Mouse (Mus musculus) fat pad, adult 2 months (tissue): ENCODE data around the gene Ep400.
A peak's percentile ranks its signal among the peaks of the same experiment; 100 is the strongest.

Source experiments
- DNase-seq: peaks from one replicate; pipeline ENCODE4 v3.0.0-alpha.2; 2011; ENCODE audit warnings: low read depth, low spot score; ENCODE audit errors: extremely low read depth

Gene Ep400

GRCm38 (mm10) chr5:110682041-110682440 lies 88.5 kb downstream of the Ep400 start:
- no peak for DNase-seq

- no peak for DNase-seq
Observed at GRCm38 (mm10) chr5:110665486-110666121, 104.9 kb downstream of the Ep400 start.

DNA sequence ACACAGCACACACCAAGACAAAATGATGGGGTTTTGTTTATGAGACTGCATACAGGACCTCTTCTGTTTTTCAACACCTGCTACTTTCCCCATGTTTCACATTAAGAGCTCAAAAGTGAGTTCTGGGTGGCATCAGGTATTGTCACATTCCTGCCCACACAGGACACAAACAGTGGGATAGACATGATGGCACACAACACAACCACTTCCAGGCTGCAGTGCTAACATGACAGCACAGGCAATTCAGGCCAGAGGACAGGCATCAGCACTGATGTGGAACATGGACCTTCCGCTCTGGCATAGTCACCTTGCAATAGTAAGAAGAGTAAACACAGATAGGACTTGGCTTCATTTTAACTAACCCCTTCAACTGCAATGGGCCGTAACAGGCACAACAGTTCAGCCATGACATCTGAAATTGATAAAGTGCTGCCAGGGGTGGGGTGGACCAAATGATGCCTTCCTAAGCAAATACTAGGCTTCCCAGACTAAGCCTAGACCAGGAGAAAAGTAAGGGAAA lies 105.7 kb downstream of the Ep400 start:
- DNase-seq: no peak

DNA sequence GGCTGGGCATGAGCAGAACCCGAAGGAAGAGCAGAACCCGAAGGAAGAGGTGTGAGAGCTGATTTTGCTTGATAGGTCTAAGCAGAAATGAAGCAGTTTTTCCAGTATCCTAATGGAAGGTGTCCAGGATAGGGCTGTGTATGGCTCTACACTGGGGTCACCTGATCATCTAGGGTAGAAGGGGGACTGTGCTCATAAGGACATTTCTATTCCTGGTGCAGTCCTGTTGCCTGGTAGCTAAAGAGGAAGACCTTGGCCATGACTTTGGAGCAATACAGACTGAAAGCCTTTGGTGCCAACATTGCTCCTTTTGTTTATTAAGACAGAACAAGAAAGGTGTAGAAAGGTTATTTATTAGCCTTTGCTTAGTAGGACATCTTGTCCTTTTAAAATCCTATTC lies 106.5 kb downstream of the Ep400 start:
- DNase-seq: no peak

DNA sequence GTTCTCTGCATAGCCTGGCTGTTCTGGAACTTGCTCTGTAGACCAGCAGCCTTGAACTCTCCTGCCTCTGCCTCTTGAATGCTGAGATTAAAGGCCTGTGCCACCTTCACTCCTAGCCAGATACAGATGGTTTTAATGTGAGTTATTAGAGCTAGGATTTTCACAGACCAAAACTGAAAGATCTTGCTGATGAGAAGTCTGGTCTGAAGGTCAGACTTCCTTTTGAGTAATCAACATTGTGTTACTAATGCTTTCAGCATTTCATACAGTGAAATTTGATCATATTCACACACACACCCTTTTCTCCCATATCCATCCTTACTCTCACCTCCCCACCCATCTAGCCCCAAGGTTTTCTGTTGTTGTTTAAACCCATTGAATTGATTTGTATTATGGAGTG lies 110.8 kb downstream of the Ep400 start:
- no peak for DNase-seq

GRCm38 (mm10) chr5:110653686-110654085 lies 116.8 kb downstream of the Ep400 start:
- DNase-seq: no peak

DNA sequence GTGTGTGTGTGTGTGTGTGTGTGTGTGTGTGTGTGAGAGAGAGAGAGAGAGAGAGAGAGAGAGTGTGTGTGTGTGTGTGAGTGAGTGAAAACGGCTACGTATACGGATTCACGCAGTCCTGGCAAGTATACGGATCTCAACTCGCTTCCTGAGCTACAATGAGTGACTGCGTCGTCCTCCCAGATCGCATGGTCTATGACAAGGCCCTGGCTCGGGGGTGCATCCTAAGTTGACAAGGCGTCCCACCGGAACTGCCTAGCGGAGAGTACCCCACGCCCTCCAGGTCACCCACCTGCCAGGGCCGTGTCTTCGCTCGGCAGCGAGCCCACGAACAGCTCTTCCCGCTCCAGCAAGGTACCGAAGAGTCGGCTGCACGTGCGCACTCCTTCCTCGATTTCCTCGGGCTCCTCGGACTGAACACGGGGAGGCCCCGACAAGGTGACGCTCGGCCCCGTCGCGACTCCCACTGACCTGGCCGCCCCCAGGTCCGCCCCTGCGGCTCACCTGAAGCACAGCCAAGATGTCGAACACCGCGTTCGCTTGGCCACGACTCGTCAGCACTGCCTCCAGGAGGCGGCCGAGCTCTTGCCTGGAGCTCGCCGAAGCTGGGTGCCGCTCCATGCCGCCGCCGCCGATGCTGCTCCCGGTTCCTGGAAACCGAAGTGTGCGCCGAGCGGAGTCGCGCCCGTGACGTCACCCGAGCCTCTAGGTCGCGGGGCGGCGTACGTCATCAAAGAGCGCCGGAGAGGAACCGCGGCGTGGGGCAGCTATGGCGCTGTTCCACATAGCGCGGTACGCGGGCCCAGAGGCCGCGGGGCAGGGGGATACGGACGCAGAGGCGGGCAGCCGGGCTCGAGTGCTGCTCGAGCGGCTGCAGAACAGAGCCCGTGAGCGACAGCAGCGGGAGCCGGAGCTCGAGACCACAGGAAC lies 117.5 kb downstream of the Ep400 start, which contains the start of the genes Noc4l and Ddx51:
Gene Noc4l (minus strand): TSS at position 699 of the 930 bp plus-strand sequence.
Gene Ddx51 (plus strand): TSS at position 733 of the 930 bp plus-strand sequence.
- DNase-seq: peak; percentile 11

- no peak for DNase-seq
Observed at GRCm38 (mm10) chr5:110646377-110646776, 124.1 kb downstream of the Ep400 start.

DNA sequence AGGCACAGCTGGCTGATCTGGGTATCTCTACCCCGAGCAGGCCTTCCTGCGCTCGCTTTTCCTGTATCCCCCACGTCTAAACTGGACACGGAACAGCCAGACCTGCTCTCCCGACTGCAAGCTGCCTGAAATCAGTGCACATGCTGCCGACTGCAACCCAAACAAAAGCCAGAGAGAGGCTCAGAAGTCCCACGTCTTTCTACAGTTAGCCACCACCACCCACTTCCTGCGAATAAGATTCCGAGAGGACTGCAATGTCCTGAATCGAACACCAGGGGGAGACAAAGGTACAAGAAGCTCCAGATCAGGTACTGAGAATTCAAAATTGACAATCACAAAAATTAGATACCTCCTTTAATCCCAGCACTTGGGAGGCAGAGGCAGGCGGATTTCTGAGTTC lies 131.1 kb downstream of the Ep400 start:
- no peak for DNase-seq

- DNase-seq: no peak
Observed at GRCm38 (mm10) chr5:110638306-110639074, 132.0 kb downstream of the Ep400 start.

GRCm38 (mm10) chr5:110635951-110636707 lies 134.4 kb downstream of the Ep400 start:
- no peak for DNase-seq

DNA sequence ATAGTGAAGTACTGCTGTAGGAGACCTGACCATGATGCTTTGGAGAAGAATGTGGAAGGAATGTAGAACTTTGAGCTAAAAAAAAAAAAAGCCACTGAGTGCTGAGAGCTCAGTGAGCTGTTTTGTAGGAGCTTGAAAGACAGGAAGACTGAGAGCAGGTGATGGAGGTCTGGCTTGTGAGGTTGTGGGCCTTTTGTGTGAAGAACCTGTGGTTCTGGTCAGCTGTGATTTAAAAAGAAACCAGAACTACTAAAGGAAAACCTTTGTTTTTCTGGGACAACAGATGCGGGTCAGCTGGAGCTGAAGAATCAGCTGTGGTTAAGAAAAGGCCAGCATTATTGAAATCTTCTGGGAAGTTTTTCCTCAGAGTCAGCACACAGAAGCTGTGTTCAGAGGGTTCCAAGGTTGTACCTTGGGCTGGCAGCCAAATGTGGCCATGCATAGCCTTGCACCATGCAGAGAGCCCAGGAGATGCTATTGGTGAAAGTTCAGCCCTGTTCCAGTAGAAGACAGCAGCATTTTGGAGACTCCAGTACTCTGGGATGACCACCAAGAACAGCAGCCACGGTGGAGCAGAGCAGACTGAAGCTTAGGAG lies 140.9 kb downstream of the Ep400 start:
- no peak for DNase-seq

DNA sequence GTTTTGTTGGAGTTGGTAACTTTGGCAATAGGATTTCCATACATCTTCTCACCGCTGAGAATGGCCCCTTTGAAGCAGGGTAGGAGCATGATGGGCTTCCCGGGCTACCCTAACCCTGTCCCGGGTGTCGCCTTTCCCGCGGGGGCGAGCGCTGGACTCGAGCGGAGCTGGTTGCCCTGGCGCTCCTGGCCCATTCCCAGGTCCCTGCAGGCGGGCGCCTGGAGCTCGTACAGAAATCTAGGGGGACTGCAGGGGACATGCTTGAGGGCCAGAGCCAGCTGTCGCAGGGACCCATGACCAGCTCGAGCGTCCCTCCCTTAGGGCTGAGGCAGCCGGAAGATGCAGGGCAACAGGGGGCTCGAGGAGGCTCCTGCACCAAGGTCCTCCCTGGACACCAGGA lies 142.4 kb downstream of the Ep400 start:
- DNase-seq: no peak

- no peak for DNase-seq
Observed at GRCm38 (mm10) chr5:110627351-110627750, 143.2 kb downstream of the Ep400 start.

GRCm38 (mm10) chr5:110624319-110624718 lies 146.2 kb downstream of the Ep400 start:
- DNase-seq: no peak

- no peak for DNase-seq
Observed at GRCm38 (mm10) chr5:110619226-110619625, 151.3 kb downstream of the Ep400 start.
